ENCODE assay signal across 26 mouse cellular contexts in genomic region chr12:112345797-112346196, GRCm38 (mm10).
A peak's percentile ranks its signal among the peaks of the same experiment; 100 is the strongest.
DNase-seq lines count a peak whose midpoint lies in the region; ATAC-seq and TF ChIP-seq lines count a peak whose summit lies in the region.
"Had no signal": no experiment of that assay in that cellular context is flagged by ENCODE, and none has a peak within 500 bp of the region (broad histone marks: within the 10 kb centered on the region; RNA-seq: fewer than 3 reads in every experiment).

No protein-coding gene starts in this region.

- no peaks in the 10 kb centered on the region for H3K36me3 ChIP-seq in heart, embryonic 10.5 days
- H3K36me3 ChIP-seq in hindbrain, embryonic 16.5 days (ENCODE audit: control insufficient read depth, insufficient read depth, low read length) = no peaks in the 10 kb centered on the region
- H3K36me3 ChIP-seq: forebrain, embryonic 15.5 days; G1E; intestine, embryonic 15.5 days; liver, embryonic 12.5 days; midbrain, embryonic 12.5 days; neural tube, embryonic 13.5 days had no signal

- DNase-seq in gastrocnemius, adult 2 months = no peak
- no peak for DNase-seq in gastrocnemius, postnatal 25 days
- DNase-seq in adipocyte (ENCODE audit: low spot score) = peak; percentile 29
- DNase-seq in heart, embryonic 10.5 days (ENCODE audit: low spot score) = peak; percentile 45
- DNase-seq in heart, postnatal 10 days = peak; percentile 47 to 63
- DNase-seq in lung, postnatal 14 days = no peak
- no peak for DNase-seq in urinary bladder, postnatal 36 days (ENCODE audit: low spot score in 2 of 2)
- DNase-seq: cerebellum, adult 8-10 months; cerebellum, postnatal 25 days; kidney, adult 8-10 months; layer of hippocampus, postnatal 36 days; left cerebral cortex, postnatal 4 days; liver, postnatal 0 days; thymus, adult 2 months had no signal

- H3K27ac ChIP-seq in gastrocnemius, adult 2 months = peak overlapping the region; percentile 69; the same call in 1 of the 2 replicates
- H3K27ac ChIP-seq in heart, embryonic 10.5 days = 0 out of 2 replicates have a peak overlapping the region, but pooled peaks have one; percentile 1
- no peak overlapping the region for H3K27ac ChIP-seq in hindbrain, embryonic 16.5 days (ENCODE audit: low read depth, low read length)
- H3K27ac ChIP-seq: forebrain, embryonic 15.5 days; hindbrain, postnatal 0 days; intestine, embryonic 15.5 days; kidney, postnatal 0 days; liver, embryonic 12.5 days; midbrain, embryonic 12.5 days; neural tube, embryonic 13.5 days had no signal

- no peak overlapping the region for H3K4me3 ChIP-seq in gastrocnemius, adult 2 months
- no peak overlapping the region for H3K4me3 ChIP-seq in heart, embryonic 10.5 days
- H3K4me3 ChIP-seq in hindbrain, embryonic 16.5 days (ENCODE audit: low read length) = no peak overlapping the region
- H3K4me3 ChIP-seq: forebrain, embryonic 15.5 days; intestine, embryonic 15.5 days; liver, embryonic 12.5 days; megakaryocyte, embryonic 14.5 days; midbrain, embryonic 12.5 days; myocyte; neural tube, embryonic 13.5 days had no signal

- no peak for ATAC-seq in hindbrain, embryonic 16.5 days
- ATAC-seq: forebrain, embryonic 15.5 days; hindbrain, postnatal 0 days; intestine, embryonic 15.5 days; liver, embryonic 12.5 days; liver, postnatal 0 days; Patski had no signal

- H3K4me1 ChIP-seq in heart, embryonic 10.5 days = peaks cover 35% of the 10 kb centered on the region
- peaks cover 9% of the 10 kb centered on the region for H3K4me1 ChIP-seq in hindbrain, embryonic 16.5 days (ENCODE audit: control insufficient read depth, insufficient read depth, low read depth, low read length)
- H3K4me1 ChIP-seq: liver, embryonic 12.5 days; megakaryocyte, embryonic 14.5 days had no signal

- no peak overlapping the region for H3K4me2 ChIP-seq in hindbrain, embryonic 16.5 days (ENCODE audit: low read length)
- H3K4me2 ChIP-seq: forebrain, embryonic 15.5 days; intestine, embryonic 15.5 days; liver, embryonic 12.5 days; midbrain, embryonic 12.5 days; neural tube, embryonic 13.5 days had no signal

- intact Hi-C loops in gastrocnemius, adult 2 months (cut with DNase I) = no loop called here
- intact Hi-C loops in heart, postnatal 10 days (cut with DNase I) = no loop called here

- H3K9ac ChIP-seq in hindbrain, embryonic 16.5 days (ENCODE audit: low read depth, low read length) = no peak overlapping the region
- H3K9ac ChIP-seq: forebrain, embryonic 15.5 days; intestine, embryonic 15.5 days; liver, embryonic 12.5 days; liver, postnatal 0 days; midbrain, embryonic 12.5 days; neural tube, embryonic 13.5 days had no signal

- no peaks in the 10 kb centered on the region for H3K9me3 ChIP-seq in heart, embryonic 10.5 days
- H3K9me3 ChIP-seq in hindbrain, embryonic 16.5 days (ENCODE audit: control insufficient read depth, low read length) = 0 out of 2 replicates have a peak, but pooled peaks cover 3% of the 10 kb centered on the region
- H3K9me3 ChIP-seq: forebrain, embryonic 15.5 days; G1E; intestine, embryonic 15.5 days; liver, embryonic 12.5 days had no signal

- TF ChIP-seq CTCF in gastrocnemius, adult 2 months (IDR thresholded peaks at IDR 0.05) = no peak

- 72% methylated on average over 5 of the region's 5 CpGs for WGBS in heart, embryonic 10.5 days
- WGBS in hindbrain, embryonic 16.5 days = 75% methylated on average over 5 of the region's 5 CpGs

- H3K27me3 ChIP-seq in heart, embryonic 10.5 days (ENCODE audit: insufficient read depth, poor library complexity, severe bottlenecking) = 0 out of 2 replicates have a peak, but pooled peaks cover 15% of the 10 kb centered on the region
- no peaks in the 10 kb centered on the region for H3K27me3 ChIP-seq in hindbrain, embryonic 16.5 days (replicated peaks; ENCODE audit: control insufficient read depth, insufficient read depth, low read length)
- H3K27me3 ChIP-seq: forebrain, embryonic 15.5 days; intestine, embryonic 15.5 days had no signal

Comparison
In these comparisons a context has a peak if more than half of its experiments do, and no peak if none do; other contexts are left out.
1. DNase-seq: peak in adipocyte (single experiment), heart, embryonic 10.5 days (single experiment) and heart, postnatal 10 days (2 of 2); none in gastrocnemius, adult 2 months (single experiment), gastrocnemius, postnatal 25 days (single experiment), lung, postnatal 14 days (single experiment) and urinary bladder, postnatal 36 days (0 of 2).